Mouse (Mus musculus): ENCODE measurements around the gene Cep104. TPM values are rescaled to one million over a fixed set of nuclear protein-coding genes. Genes with fewer than 3 reads are reported as not detected.

Gene Cep104
- polyA plus RNA-seq, 1 experiment = 43.4 TPM

GRCm38 (mm10) chr4:154051401-154051800 is 76.4 kb downstream of the Cep104 start:
- Histone ChIP-seq H3K4me3 (ENCODE audit: control insufficient read depth, low read depth, low read length) (no peak overlapping the region), H3K4me1 (ENCODE audit: control insufficient read depth, insufficient read depth, low read length) (no peaks in the 10 kb centered on the region; the same call in 1 of the 2 replicates), H3K36me3 (ENCODE audit: control insufficient read depth, insufficient read depth, low read length) (no peaks in the 10 kb centered on the region), H3K27me3 (ENCODE audit: control insufficient read depth, insufficient read depth, low read length) (no peaks in the 10 kb centered on the region), H3K27ac (ENCODE audit: control insufficient read depth, insufficient read depth, low read depth, low read length) (no peak overlapping the region)
- TF ChIP-seq CTCF (IDR thresholded peaks at IDR 0.05; ENCODE audit: control insufficient read depth, insufficient read depth, insufficient replicate concordance, low read depth, low read length) = no peak
- TF ChIP-seq POLR2A (IDR thresholded peaks at IDR 0.05; ENCODE audit: control insufficient read depth, low read depth, low read length) = no peak

- no peak overlapping the region for H3K27ac ChIP-seq (ENCODE audit: control insufficient read depth, insufficient read depth, low read depth, low read length)
- no peaks in the 10 kb centered on the region for H3K27me3 ChIP-seq (ENCODE audit: control insufficient read depth, insufficient read depth, low read length)
- H3K4me1 ChIP-seq (ENCODE audit: control insufficient read depth, insufficient read depth, low read length) = no peaks in the 10 kb centered on the region; the same call in 1 of the 2 replicates
- no peaks in the 10 kb centered on the region for H3K36me3 ChIP-seq (ENCODE audit: control insufficient read depth, insufficient read depth, low read length)
- H3K4me3 ChIP-seq (ENCODE audit: control insufficient read depth, low read depth, low read length) = no peak overlapping the region
- no peak for TF ChIP-seq POLR2A (IDR thresholded peaks at IDR 0.05; ENCODE audit: control insufficient read depth, low read depth, low read length)
- TF ChIP-seq CTCF (IDR thresholded peaks at IDR 0.05; ENCODE audit: control insufficient read depth, insufficient read depth, insufficient replicate concordance, low read depth, low read length) = peak; percentile 14; the same call in 1 of the 2 replicates
Measured at GRCm38 (mm10) chr4:154053065-154053464, 78.1 kb downstream of the Cep104 start.

- no peaks in the 10 kb centered on the region for H3K27me3 ChIP-seq (ENCODE audit: control insufficient read depth, insufficient read depth, low read length)
- no peaks in the 10 kb centered on the region for H3K36me3 ChIP-seq (ENCODE audit: control insufficient read depth, insufficient read depth, low read length)
- no peak overlapping the region for H3K4me3 ChIP-seq (ENCODE audit: control insufficient read depth, low read depth, low read length)
- no peak overlapping the region for H3K27ac ChIP-seq (ENCODE audit: control insufficient read depth, insufficient read depth, low read depth, low read length)
- H3K4me1 ChIP-seq (ENCODE audit: control insufficient read depth, insufficient read depth, low read length) = no peaks in the 10 kb centered on the region; the same call in 1 of the 2 replicates
- TF ChIP-seq POLR2A (IDR thresholded peaks at IDR 0.05; ENCODE audit: control insufficient read depth, low read depth, low read length) (no peak), CTCF (IDR thresholded peaks at IDR 0.05; ENCODE audit: control insufficient read depth, insufficient read depth, insufficient replicate concordance, low read depth, low read length) (no peak)
Measured at GRCm38 (mm10) chr4:154055482-154055881, 80.5 kb downstream of the Cep104 start.

GRCm38 (mm10) chr4:154056046-154056445 is 81.1 kb downstream of the Cep104 start:
- Histone ChIP-seq H3K27ac (ENCODE audit: control insufficient read depth, insufficient read depth, low read depth, low read length) (no peak overlapping the region), H3K4me3 (ENCODE audit: control insufficient read depth, low read depth, low read length) (no peak overlapping the region), H3K36me3 (ENCODE audit: control insufficient read depth, insufficient read depth, low read length) (no peaks in the 10 kb centered on the region), H3K4me1 (ENCODE audit: control insufficient read depth, insufficient read depth, low read length) (no peaks in the 10 kb centered on the region; the same call in 1 of the 2 replicates), H3K27me3 (ENCODE audit: control insufficient read depth, insufficient read depth, low read length) (no peaks in the 10 kb centered on the region)
- TF ChIP-seq POLR2A (IDR thresholded peaks at IDR 0.05; ENCODE audit: control insufficient read depth, low read depth, low read length) (no peak), CTCF (IDR thresholded peaks at IDR 0.05; ENCODE audit: control insufficient read depth, insufficient read depth, insufficient replicate concordance, low read depth, low read length) (no peak)

- Histone ChIP-seq H3K36me3 (ENCODE audit: control insufficient read depth, insufficient read depth, low read length) (no peaks in the 10 kb centered on the region), H3K27ac (ENCODE audit: control insufficient read depth, insufficient read depth, low read depth, low read length) (no peak overlapping the region), H3K4me3 (ENCODE audit: control insufficient read depth, low read depth, low read length) (no peak overlapping the region), H3K4me1 (ENCODE audit: control insufficient read depth, insufficient read depth, low read length) (no peaks in the 10 kb centered on the region; the same call in 1 of the 2 replicates), H3K27me3 (ENCODE audit: control insufficient read depth, insufficient read depth, low read length) (no peaks in the 10 kb centered on the region)
- TF ChIP-seq CTCF (IDR thresholded peaks at IDR 0.05; ENCODE audit: control insufficient read depth, insufficient read depth, insufficient replicate concordance, low read depth, low read length) (no peak), POLR2A (IDR thresholded peaks at IDR 0.05; ENCODE audit: control insufficient read depth, low read depth, low read length) (no peak)
Measured at GRCm38 (mm10) chr4:154056661-154057060, 81.7 kb downstream of the Cep104 start.

GRCm38 (mm10) chr4:154057696-154058095 is 82.7 kb downstream of the Cep104 start:
- no peak for TF ChIP-seq POLR2A (IDR thresholded peaks at IDR 0.05; ENCODE audit: control insufficient read depth, low read depth, low read length)
- TF ChIP-seq CTCF (IDR thresholded peaks at IDR 0.05; ENCODE audit: control insufficient read depth, insufficient read depth, insufficient replicate concordance, low read depth, low read length) = no peak
- Histone ChIP-seq H3K4me3 (ENCODE audit: control insufficient read depth, low read depth, low read length) (no peak overlapping the region), H3K36me3 (ENCODE audit: control insufficient read depth, insufficient read depth, low read length) (no peaks in the 10 kb centered on the region), H3K27me3 (ENCODE audit: control insufficient read depth, insufficient read depth, low read length) (no peaks in the 10 kb centered on the region), H3K27ac (ENCODE audit: control insufficient read depth, insufficient read depth, low read depth, low read length) (no peak overlapping the region), H3K4me1 (ENCODE audit: control insufficient read depth, insufficient read depth, low read length) (no peaks in the 10 kb centered on the region; the same call in 1 of the 2 replicates)

Other genes with a start within 250 kb of the Cep104 start
- 76.8 and 87.1 TPM in 2 replicates for gene A430005L14Rik, start 18.0 kb upstream of the Cep104 start, polyA plus RNA-seq (2012; rRNA removed)
- gene Dffb, start 68 bp upstream of the Cep104 start, polyA plus RNA-seq (2012; rRNA removed) = 4.6 and 4.7 TPM in 2 replicates
- 55.1 and 58.8 TPM in 2 replicates for gene Lrrc47, start 36.5 kb downstream of the Cep104 start, polyA plus RNA-seq (2012; rRNA removed)
- 39.8 and 41.1 TPM in 2 replicates for gene Smim1, start 51.0 kb downstream of the Cep104 start, polyA plus RNA-seq (2012; rRNA removed)
- 51.5 and 55.2 TPM in 2 replicates for gene Ccdc27, start 67.5 kb downstream of the Cep104 start, polyA plus RNA-seq (2012; rRNA removed)
- gene Trp73, start 165.0 kb downstream of the Cep104 start, polyA plus RNA-seq (2012; rRNA removed) = 0.17 and 0.48 TPM in 2 replicates
- 20.8 and 21.2 TPM in 2 replicates for gene Wrap73, start 167.2 kb downstream of the Cep104 start, polyA plus RNA-seq (2012; rRNA removed)
- gene Tprgl, start 185.5 kb downstream of the Cep104 start, polyA plus RNA-seq (2012; rRNA removed) = 212 and 246 TPM in 2 replicates
- 1.0 and 1.4 TPM in 2 replicates for gene Megf6, start 195.5 kb downstream of the Cep104 start, polyA plus RNA-seq (2012; rRNA removed)

Data from testis, adult 2 months (tissue).